Mouse (Mus musculus): ENCODE results near the gene Krtap9-1. TPM values are rescaled to one million over a fixed set of nuclear protein-coding genes. Genes with fewer than 3 reads are reported as not detected.
"Not testable (repeated sequence)": the region's sequence is repeated elsewhere in the genome, so short reads cannot be mapped to it uniquely, and the experiment has no call there.

The Krtap9-1 gene
- polyA plus RNA-seq (2016; fragmentation: Nextera tagmentation; extraction: Ambion mirVana): not detected in 2 replicates

DNA sequence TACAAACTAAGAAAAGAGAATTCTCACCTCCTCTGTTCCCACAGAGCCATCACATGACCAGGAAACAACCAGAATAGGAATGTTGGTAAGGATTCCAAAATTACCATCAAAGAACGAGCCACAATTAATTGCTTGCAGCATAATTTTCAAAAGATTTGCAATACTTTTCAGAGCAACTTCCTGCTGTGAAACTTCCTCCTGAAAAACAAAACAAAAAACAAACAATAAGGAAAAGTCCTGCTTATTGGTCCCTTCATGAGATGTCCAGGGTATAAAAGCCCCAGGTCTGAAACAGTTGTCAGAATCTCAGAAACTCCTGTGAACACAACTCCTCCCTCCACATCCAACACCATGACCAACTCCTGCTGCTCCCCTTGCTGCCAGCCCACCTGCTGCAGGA lies at the start of gene Krtap9-1:
Gene Krtap9-1 (plus strand): TSS at position 301 of the 400 bp plus-strand sequence.
- H3K27ac ChIP-seq; H3K27me3 ChIP-seq (ENCODE audit: low read depth, poor library complexity, severe bottlenecking); H3K4me1 ChIP-seq; H3K36me3 ChIP-seq; H3K9me3 ChIP-seq (replicated peaks); H3K4me3 ChIP-seq; DNase-seq (ENCODE audit: low spot score): not testable (repeated sequence)
- 90% methylated on average over 1 of the region's 1 CpGs for WGBS

DNA sequence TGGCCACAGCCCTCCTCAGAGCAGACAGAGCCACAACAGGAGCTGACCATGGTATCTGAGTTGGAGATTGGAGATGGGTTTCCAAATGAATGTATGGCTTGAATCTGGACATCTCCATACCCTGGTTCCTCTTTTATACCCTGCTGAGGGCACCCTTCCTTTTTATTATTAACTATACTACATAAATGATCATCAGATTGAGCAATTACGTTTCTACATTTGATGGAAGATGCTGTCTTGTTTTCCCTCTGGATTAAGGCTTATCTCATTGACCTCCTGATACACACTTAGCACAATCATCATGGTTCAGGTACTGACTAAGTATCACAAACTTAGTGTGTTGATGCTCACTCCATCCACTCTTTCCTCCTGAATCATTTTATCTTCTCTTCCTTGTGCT lies 35.2 kb upstream of the Krtap9-1 start, which contains the start of gene 2300003K06Rik:
Gene 2300003K06Rik (minus strand): TSS at position 101 of the 400 bp plus-strand sequence.
- no peak within 1 kb of the TSS for H3K4me3 ChIP-seq
- H3K4me1 ChIP-seq: peaks cover 11% of the 10 kb centered on the region
- H3K27ac ChIP-seq: no peak within 1 kb of the TSS
- no peaks in the 10 kb centered on the region for H3K36me3 ChIP-seq
- no peak for DNase-seq (ENCODE audit: low spot score)
- H3K27me3 ChIP-seq (ENCODE audit: low read depth, poor library complexity, severe bottlenecking): no peaks in the 10 kb centered on the region
- H3K9me3 ChIP-seq (replicated peaks): no peaks in the 10 kb centered on the region
- 83% methylated on average over 1 of the region's 1 CpGs for WGBS

DNA sequence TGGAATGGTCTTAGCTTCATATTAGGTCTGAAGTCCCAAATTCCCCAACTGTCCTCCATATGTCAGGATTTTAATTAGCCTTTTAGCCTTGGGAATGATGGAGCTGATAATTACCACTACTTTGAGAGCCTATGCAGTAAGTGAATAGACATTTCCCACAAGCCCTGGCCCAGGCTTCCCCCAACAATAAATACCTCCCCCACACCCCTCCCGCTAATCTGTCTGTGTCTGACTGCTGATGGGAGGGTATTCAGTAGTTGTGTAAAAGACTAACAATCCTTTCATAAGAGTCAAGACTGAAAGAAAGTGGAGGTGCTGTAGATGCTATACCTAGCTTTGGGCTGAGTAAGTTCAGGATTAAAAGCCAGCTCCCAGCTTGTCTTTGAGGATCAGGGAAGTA lies 31.0 kb upstream of the Krtap9-1 start:
- no peaks in the 10 kb centered on the region for H3K9me3 ChIP-seq (replicated peaks)
- H3K4me3 ChIP-seq: no peak overlapping the region
- no peaks in the 10 kb centered on the region for H3K36me3 ChIP-seq
- H3K27me3 ChIP-seq (ENCODE audit: low read depth, poor library complexity, severe bottlenecking): no peaks in the 10 kb centered on the region
- no peak overlapping the region for H3K27ac ChIP-seq
- H3K4me1 ChIP-seq: peaks cover 11% of the 10 kb centered on the region
- 45% methylated on average over 1 of the region's 1 CpGs for WGBS
- no peak for DNase-seq (ENCODE audit: low spot score)

DNA sequence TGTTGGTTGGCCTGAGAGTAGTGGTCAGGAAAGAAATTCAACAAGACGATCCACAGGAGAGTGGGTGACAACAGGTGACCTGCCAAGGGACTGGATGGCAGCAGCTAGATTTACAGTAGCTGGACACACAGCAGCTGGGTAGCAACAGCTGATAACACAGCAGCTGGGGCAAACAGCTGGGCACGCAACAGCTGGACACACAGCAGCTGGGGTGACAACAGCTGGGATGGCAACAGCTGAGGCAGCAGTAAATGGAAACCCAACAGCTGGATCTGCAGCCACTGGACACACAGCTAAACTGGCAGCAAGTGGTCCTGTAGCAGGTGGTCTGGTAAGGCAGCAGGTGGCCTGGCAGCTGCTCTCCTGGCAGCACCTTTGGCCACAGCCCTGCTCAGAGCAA lies 26.4 kb upstream of the Krtap9-1 start:
- H3K9me3 ChIP-seq (replicated peaks): no peaks in the 10 kb centered on the region
- no peaks in the 10 kb centered on the region for H3K27me3 ChIP-seq (ENCODE audit: low read depth, poor library complexity, severe bottlenecking)
- no peak overlapping the region for H3K27ac ChIP-seq
- WGBS: 94% methylated on average over 2 of the region's 2 CpGs
- no peaks in the 10 kb centered on the region for H3K36me3 ChIP-seq
- peaks cover 7% of the 10 kb centered on the region; the same call in 1 of the 2 replicates for H3K4me1 ChIP-seq
- no peak for DNase-seq (ENCODE audit: low spot score)
- H3K4me3 ChIP-seq: no peak overlapping the region

DNA sequence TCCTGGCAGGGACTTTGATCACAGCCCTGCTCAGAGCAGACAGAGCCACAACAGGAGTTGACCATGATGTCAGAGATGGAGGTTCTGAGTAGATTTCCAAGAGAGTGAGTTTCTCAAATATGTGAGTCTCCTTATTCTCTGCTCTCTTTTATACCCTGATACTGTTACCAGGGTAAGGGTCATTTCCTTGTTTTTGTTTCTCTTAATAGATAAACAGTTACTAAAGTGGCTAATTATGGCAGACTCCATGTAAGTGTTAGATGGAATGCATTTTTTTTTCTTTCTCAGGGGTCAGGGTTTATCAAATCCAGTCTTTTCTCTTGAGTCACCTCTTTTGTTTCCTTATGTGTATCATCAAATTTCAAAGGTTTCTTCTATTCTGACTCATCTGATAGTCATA lies 21.7 kb upstream of the Krtap9-1 start, which contains the start of gene Krtap4-16:
Gene Krtap4-16 (minus strand): TSS at position 101 of the 400 bp plus-strand sequence.
- Histone ChIP-seq H3K4me1 (no peaks in the 10 kb centered on the region), H3K27me3 (ENCODE audit: low read depth, poor library complexity, severe bottlenecking) (no peaks in the 10 kb centered on the region), H3K4me3 (no peak within 1 kb of the TSS), H3K9me3 (replicated peaks) (no peaks in the 10 kb centered on the region), H3K27ac (no peak within 1 kb of the TSS), H3K36me3 (no peaks in the 10 kb centered on the region)
- DNase-seq (ENCODE audit: low spot score): no peak

DNA sequence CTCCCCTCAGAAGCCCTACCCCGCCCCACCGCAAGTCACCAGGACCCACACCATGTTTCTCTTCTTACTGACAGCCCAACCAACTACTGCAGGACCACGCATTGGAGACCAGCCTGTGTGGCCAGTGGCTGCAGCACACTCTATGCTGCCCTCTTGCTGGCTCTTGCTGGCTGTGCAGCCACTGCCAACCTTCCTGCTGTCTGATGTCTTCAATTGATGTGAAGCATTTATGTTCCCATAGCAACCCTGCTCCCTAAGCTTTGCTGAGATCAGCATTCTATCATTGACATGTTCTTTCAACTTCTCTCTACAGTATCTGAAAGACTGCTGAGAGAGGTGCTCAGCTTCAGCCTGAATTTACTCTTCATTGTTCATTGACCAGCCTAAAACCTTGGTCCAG lies 19.1 kb upstream of the Krtap9-1 start:
- Histone ChIP-seq H3K4me1 (no peaks in the 10 kb centered on the region), H3K27me3 (ENCODE audit: low read depth, poor library complexity, severe bottlenecking) (no peaks in the 10 kb centered on the region), H3K4me3 (no peak overlapping the region), H3K36me3 (no peaks in the 10 kb centered on the region), H3K9me3 (replicated peaks) (no peaks in the 10 kb centered on the region), H3K27ac (no peak overlapping the region)
- DNase-seq (ENCODE audit: low spot score): no peak
- WGBS: 60% methylated on average over 3 of the region's 3 CpGs

DNA sequence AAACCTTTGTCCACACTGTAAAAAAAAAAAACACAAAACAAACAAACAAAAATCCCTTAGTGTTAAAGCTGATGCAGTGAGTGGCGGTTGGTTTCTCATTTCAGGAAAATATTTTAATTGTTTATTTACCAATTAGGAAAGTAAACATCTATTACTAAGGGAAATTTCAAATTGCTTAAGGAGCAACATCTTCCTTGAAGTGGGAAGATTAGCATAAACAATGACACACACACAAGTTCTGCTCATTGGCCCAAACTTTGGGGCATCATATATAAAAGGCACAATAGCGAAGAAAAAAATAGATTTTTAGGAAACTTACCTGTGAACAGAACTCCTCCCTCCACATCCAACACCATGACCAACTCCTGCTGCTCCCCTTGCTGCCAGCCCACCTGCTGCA lies 15.6 kb upstream of the Krtap9-1 start, which contains the start of gene Gm11568:
Gene Gm11568 (plus strand): TSS at position 301 of the 400 bp plus-strand sequence.
- no peak for DNase-seq (ENCODE audit: low spot score)
- Histone ChIP-seq H3K4me3 (no peak within 1 kb of the TSS), H3K9me3 (replicated peaks) (no peaks in the 10 kb centered on the region), H3K27ac (no peak within 1 kb of the TSS), H3K4me1 (no peaks in the 10 kb centered on the region), H3K36me3 (no peaks in the 10 kb centered on the region), H3K27me3 (ENCODE audit: low read depth, poor library complexity, severe bottlenecking) (no peaks in the 10 kb centered on the region)
- WGBS: 91% methylated on average over 2 of the region's 2 CpGs

DNA sequence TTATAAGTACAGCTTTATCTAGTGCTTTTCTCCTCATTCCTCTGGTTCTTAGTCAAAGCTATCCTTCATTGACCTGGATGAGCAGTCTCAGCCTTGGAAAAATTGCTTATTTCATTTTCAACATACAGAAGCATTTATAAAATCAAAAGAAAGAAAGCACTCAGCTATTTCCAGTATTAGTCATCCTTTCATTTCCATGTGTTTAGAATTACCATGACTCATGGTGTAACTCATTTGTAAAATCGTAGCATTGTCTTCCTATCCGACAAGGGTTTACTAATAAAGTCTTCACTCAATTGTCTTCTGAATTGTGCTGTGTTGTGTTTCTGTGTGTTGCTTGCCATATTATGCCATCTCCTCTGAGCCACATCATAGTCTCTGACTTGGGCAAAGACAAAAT lies 14.4 kb upstream of the Krtap9-1 start:
- Histone ChIP-seq H3K4me3 (no peak overlapping the region), H3K27ac (no peak overlapping the region), H3K27me3 (ENCODE audit: low read depth, poor library complexity, severe bottlenecking) (no peaks in the 10 kb centered on the region), H3K9me3 (replicated peaks) (no peaks in the 10 kb centered on the region), H3K4me1 (no peaks in the 10 kb centered on the region), H3K36me3 (no peaks in the 10 kb centered on the region)
- no peak for DNase-seq (ENCODE audit: low spot score)
- 89% methylated on average over 2 of the region's 2 CpGs for WGBS

DNA sequence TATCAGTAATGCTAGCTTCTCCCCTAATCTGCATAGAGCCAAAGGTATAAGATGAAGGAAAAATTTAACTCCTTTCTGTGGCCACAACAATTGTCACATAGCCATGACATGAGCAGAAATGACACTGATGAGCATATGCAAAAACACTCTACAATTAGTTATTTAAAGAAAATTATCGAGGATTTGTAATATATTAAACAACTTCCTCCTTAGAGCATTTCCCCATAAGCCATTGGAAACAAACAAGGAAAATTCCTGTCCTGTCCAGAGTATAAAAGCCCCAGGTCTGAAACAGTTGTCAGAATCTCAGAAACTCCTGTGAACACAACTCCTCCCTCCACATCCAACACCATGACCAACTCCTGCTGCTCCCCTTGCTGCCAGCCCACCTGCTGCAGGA lies 9.0 kb upstream of the Krtap9-1 start, which contains the start of gene Gm11559:
Gene Gm11559 (plus strand): TSS at position 301 of the 400 bp plus-strand sequence.
- H3K4me3 ChIP-seq: not testable (repeated sequence)

DNA sequence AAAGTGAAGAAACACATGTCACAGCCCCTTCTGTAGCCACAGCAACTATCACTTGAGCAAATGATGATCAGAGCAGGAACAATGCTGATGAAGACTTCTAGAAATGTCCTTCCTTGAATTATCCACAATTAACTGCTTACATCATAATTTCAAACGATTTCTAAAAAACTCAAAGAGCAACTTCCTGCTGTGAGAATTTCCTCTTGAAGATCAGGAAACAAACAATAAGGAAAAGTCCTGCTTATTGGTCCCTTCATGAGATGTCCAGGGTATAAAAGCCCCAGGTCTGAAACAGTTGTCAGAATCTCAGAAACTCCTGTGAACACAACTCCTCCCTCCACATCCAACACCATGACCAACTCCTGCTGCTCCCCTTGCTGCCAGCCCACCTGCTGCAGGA lies 5.7 kb downstream of the Krtap9-1 start, which contains the start of gene Gm11567:
Gene Gm11567 (plus strand): TSS at position 301 of the 400 bp plus-strand sequence.
- H3K27me3 ChIP-seq (ENCODE audit: low read depth, poor library complexity, severe bottlenecking); H3K9me3 ChIP-seq (replicated peaks); DNase-seq (ENCODE audit: low spot score); H3K36me3 ChIP-seq; H3K4me1 ChIP-seq; H3K4me3 ChIP-seq; H3K27ac ChIP-seq: not testable (repeated sequence)
- 62% methylated on average over 1 of the region's 1 CpGs for WGBS

More for the DNA sequence above, 9.0 kb upstream of the Krtap9-1 start, which contains the start of gene Gm11559:
- not testable (repeated sequence) for H3K4me1 ChIP-seq; H3K27ac ChIP-seq; H3K36me3 ChIP-seq; H3K9me3 ChIP-seq (replicated peaks); DNase-seq (ENCODE audit: low spot score); H3K27me3 ChIP-seq (ENCODE audit: low read depth, poor library complexity, severe bottlenecking)
- 79% methylated on average over 1 of the region's 1 CpGs for WGBS

DNA sequence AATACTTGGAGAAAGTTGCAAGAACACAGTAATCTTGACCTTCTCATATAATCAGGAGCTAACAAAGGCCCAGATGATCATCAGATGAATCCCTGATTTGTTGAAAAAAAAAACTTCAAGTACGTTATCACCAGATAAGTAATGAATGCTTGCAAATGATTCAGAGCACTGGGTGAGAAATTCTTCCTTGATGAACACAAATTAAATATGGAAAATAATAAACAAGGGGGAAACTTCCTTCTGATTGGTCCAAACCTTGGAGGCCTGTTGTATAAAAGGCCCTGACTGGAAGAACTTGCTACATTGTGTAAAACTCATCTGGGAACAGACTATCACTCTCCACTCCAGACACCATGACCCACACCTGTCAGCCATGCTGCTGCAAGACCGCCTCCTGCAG lies 34.4 kb downstream of the Krtap9-1 start, which contains the start of gene Krtap31-1:
Gene Krtap31-1 (plus strand): TSS at position 301 of the 400 bp plus-strand sequence.
- Histone ChIP-seq H3K27me3 (ENCODE audit: low read depth, poor library complexity, severe bottlenecking) (no peaks in the 10 kb centered on the region), H3K9me3 (replicated peaks) (no peaks in the 10 kb centered on the region), H3K4me1 (no peaks in the 10 kb centered on the region), H3K36me3 (no peaks in the 10 kb centered on the region), H3K27ac (no peak within 1 kb of the TSS), H3K4me3 (no peak within 1 kb of the TSS)
- 87% methylated on average over 2 of the region's 2 CpGs for WGBS
- no peak for DNase-seq (ENCODE audit: low spot score)

DNA sequence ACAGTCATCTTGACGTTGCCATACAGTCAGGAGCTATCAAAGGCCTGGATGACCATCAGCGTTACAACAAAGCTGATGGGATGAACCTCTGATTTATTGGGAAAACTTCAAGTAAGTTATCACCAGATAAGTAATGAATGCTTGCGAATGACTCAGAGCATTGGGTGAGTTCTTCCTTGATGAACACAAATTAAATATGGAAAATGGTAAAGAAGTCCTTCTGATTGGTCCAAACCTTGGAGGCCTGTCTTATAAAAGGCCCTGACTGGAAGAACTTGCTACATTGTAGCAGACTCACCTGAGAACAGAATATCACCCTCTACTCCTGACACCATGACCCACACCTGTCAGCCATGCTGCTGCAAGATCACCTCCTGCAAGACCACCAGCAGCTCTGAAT lies 41.3 kb downstream of the Krtap9-1 start, which contains the start of gene Gm11565:
Gene Gm11565 (plus strand): TSS at position 301 of the 400 bp plus-strand sequence.
- H3K27ac ChIP-seq: no peak within 1 kb of the TSS
- no peaks in the 10 kb centered on the region for H3K36me3 ChIP-seq
- no peaks in the 10 kb centered on the region for H3K9me3 ChIP-seq (replicated peaks)
- WGBS: 89% methylated on average over 3 of the region's 3 CpGs
- no peaks in the 10 kb centered on the region for H3K27me3 ChIP-seq (ENCODE audit: low read depth, poor library complexity, severe bottlenecking)
- H3K4me3 ChIP-seq: no peak within 1 kb of the TSS
- H3K4me1 ChIP-seq: no peaks in the 10 kb centered on the region
- DNase-seq (ENCODE audit: low spot score): no peak

Data from limb, embryonic 10.5 days (tissue).